Mouse (Mus musculus) liver, embryonic 14.5 days (tissue): Measurements from ENCODE around the gene Adra2b.

Experiments
- CTCF ChIP-seq: IDR thresholded peaks from 2 replicates; pipeline ENCODE4 v1.5.1; 2016; ENCODE audit warnings: antibody characterized with exemption, low read depth, control low read depth
- EP300 ChIP-seq: IDR thresholded peaks from 2 replicates; pipeline ENCODE4 v1.6.1; 2016; ENCODE audit warnings: antibody characterized with exemption, low read depth

- TF ChIP-seq CTCF, result no peak
- TF ChIP-seq EP300, result no peak
Measured at GRCm38 (mm10) chr2:127390352-127390751, 27.3 kb downstream of the Adra2b start.
